Mouse (Mus musculus): ENCODE measurements around the gene Dcakd. TPM values are rescaled to one million over a fixed set of nuclear protein-coding genes. Genes with fewer than 3 reads are reported as not detected.

Dcakd gene
- polyA plus RNA-seq, 1 experiment from 2014 or later, result 161 TPM

GRCm38 (mm10) chr11:102972326-102972725, 55.8 kb downstream of the Dcakd start:
- no peak overlapping the region for H3K27ac ChIP-seq (ENCODE audit: low read length)
- H3K36me3 ChIP-seq (ENCODE audit: insufficient read depth, low read length), result no peaks in the 10 kb centered on the region
- WGBS, result 59% methylated on average over 1 of the region's 1 CpGs
- H3K4me1 ChIP-seq (ENCODE audit: insufficient read depth, low read length), result no peaks in the 10 kb centered on the region
- no peaks in the 10 kb centered on the region for H3K9me3 ChIP-seq (ENCODE audit: low read length)
- H3K4me2 ChIP-seq (replicated peaks; ENCODE audit: low read depth, low read length), result no peak overlapping the region
- ATAC-seq (ENCODE audit: low FRiP score, low TSS enrichment), result no peak
- H3K9ac ChIP-seq (replicated peaks; ENCODE audit: low read length), result no peak overlapping the region
- H3K4me3 ChIP-seq (ENCODE audit: low read length), result no peak overlapping the region
- H3K27me3 ChIP-seq (ENCODE audit: insufficient read depth, low read length), result peaks cover 16% of the 10 kb centered on the region

DNA sequence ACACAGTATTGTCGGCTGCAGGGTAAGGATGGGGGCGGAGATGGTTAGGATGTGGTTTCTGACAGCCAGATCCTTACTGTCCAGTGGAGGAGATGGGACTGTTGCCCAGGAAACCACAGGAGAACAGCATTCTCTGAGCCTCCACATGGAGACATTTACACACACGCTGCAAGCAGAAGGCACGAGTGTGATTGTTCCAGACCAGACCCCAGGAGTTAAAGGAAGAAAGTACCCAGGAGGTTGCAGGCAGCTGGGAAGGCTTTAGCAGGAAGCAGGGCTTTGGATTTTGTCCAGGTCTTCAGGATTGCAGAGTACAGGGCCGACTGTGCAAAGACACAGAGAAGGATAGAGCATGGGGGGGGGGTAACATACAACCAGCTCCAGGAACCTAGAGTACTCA, 56.5 kb downstream of the Dcakd start:
- Histone ChIP-seq H3K36me3 (ENCODE audit: insufficient read depth, low read length) (no peaks in the 10 kb centered on the region), H3K9me3 (ENCODE audit: low read length) (no peaks in the 10 kb centered on the region), H3K27me3 (ENCODE audit: insufficient read depth, low read length) (peaks cover 16% of the 10 kb centered on the region), H3K4me2 (replicated peaks; ENCODE audit: low read depth, low read length) (no peak overlapping the region), H3K4me3 (ENCODE audit: low read length) (no peak overlapping the region), H3K9ac (replicated peaks; ENCODE audit: low read length) (no peak overlapping the region), H3K4me1 (ENCODE audit: insufficient read depth, low read length) (no peaks in the 10 kb centered on the region), H3K27ac (ENCODE audit: low read length) (no peak overlapping the region)
- WGBS, result 42% methylated on average over 5 of the region's 5 CpGs
- no peak for ATAC-seq (ENCODE audit: low FRiP score, low TSS enrichment)

DNA sequence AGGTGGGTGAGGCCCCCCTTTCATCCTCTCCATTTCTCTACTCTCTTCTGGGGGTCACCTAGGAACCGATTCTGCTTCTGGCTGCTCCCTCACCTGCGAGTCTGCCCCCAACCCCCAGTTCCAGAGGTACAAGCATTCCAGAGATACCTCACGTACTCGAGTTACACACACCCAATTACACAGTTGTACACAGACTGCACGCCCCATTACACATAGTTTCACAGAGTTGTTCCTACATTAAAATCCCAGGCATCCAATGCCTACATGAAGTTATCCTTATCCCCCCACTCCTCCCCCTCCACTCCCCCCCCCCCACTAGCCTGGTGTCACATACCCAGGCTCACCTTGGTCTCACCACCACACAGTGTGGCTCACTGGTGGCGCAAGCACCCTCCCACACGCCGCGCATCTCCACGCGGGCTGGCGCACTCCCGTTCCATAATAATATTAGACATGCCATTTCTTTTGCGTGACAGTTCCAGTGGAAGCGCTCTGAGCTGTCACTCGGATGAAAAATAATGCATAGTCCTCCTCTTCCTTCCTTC, 63.5 kb downstream of the Dcakd start:
- no peaks in the 10 kb centered on the region for H3K9me3 ChIP-seq (ENCODE audit: low read length)
- H3K4me1 ChIP-seq (ENCODE audit: insufficient read depth, low read length), result peaks cover 28% of the 10 kb centered on the region
- H3K4me3 ChIP-seq (ENCODE audit: low read length), result no peak overlapping the region
- WGBS, result 49% methylated on average over 16 of the region's 16 CpGs
- no peaks in the 10 kb centered on the region for H3K36me3 ChIP-seq (ENCODE audit: insufficient read depth, low read length)
- H3K27ac ChIP-seq (ENCODE audit: low read length), result no peak overlapping the region
- peaks cover 16% of the 10 kb centered on the region for H3K27me3 ChIP-seq (ENCODE audit: insufficient read depth, low read length)
- H3K4me2 ChIP-seq (replicated peaks; ENCODE audit: low read depth, low read length), result peak overlapping the region; percentile 45
- peak; percentile 87 for ATAC-seq (ENCODE audit: low FRiP score, low TSS enrichment)
- H3K9ac ChIP-seq (replicated peaks; ENCODE audit: low read length), result no peak overlapping the region

- 18% methylated on average over 24 of the region's 24 CpGs for WGBS
- ATAC-seq (ENCODE audit: low FRiP score, low TSS enrichment), result 0 out of 2 replicates have a peak, but pooled peaks have one; percentile 67
- no peak overlapping the region for H3K27ac ChIP-seq (ENCODE audit: low read length)
These were observed 64.1 kb downstream of the Dcakd start for GRCm38 (mm10) chr11:102963855-102964546.

DNA sequence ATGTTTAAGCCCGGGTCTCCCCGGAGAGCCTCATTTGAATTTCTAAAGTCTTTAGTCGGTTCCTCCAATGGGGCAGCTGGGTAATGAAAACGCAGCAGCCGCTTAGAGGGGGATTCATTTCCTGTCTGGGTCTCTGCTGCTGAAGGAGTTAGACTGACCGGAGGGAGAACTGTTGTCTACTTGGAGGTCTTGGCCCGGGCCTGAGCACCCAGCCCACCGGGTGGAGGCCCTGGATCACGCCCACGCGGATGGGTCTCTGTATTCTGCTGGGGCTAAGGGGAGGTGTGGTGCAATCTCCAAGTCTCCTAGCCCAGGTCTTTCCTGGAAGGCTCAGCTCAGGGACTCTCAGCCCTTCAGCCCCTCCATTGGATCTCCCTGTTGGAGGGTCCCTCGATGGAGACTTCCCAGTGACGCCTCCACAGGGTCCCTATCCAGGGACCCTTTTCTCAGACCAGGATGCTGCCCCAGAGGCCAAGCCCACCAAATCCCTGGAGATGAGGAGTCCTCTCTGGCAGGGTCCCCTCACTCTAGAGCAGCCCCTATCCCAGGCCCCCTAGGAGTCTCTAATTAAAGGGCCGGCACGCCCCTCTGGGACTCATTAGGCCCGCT, 64.8 kb downstream of the Dcakd start:
- peak overlapping the region; percentile 3; the same call in 1 of the 2 replicates for H3K4me3 ChIP-seq (ENCODE audit: low read length)
- peak overlapping the region; percentile 54 for H3K9ac ChIP-seq (replicated peaks; ENCODE audit: low read length)
- ATAC-seq (ENCODE audit: low FRiP score, low TSS enrichment), result peak; percentile 12; the same call in 1 of the 2 replicates
- H3K9me3 ChIP-seq (ENCODE audit: low read length), result no peaks in the 10 kb centered on the region
- no peak overlapping the region for H3K27ac ChIP-seq (ENCODE audit: low read length)
- peaks cover 15% of the 10 kb centered on the region for H3K27me3 ChIP-seq (ENCODE audit: insufficient read depth, low read length)
- H3K4me1 ChIP-seq (ENCODE audit: insufficient read depth, low read length), result peaks cover 28% of the 10 kb centered on the region
- H3K4me2 ChIP-seq (replicated peaks; ENCODE audit: low read depth, low read length), result peak overlapping the region; percentile 45
- 7% methylated on average over 16 of the region's 16 CpGs for WGBS
- no peaks in the 10 kb centered on the region for H3K36me3 ChIP-seq (ENCODE audit: insufficient read depth, low read length)

More at GRCm38 (mm10) chr11:102963855-102964546, 64.1 kb downstream of the Dcakd start:
- Histone ChIP-seq H3K9ac (replicated peaks; ENCODE audit: low read length) (peak overlapping the region; percentile 54), H3K4me2 (replicated peaks; ENCODE audit: low read depth, low read length) (peak overlapping the region; percentile 45), H3K9me3 (ENCODE audit: low read length) (no peaks in the 10 kb centered on the region), H3K4me1 (ENCODE audit: insufficient read depth, low read length) (peaks cover 28% of the 10 kb centered on the region), H3K36me3 (ENCODE audit: insufficient read depth, low read length) (no peaks in the 10 kb centered on the region), H3K27me3 (ENCODE audit: insufficient read depth, low read length) (peaks cover 15% of the 10 kb centered on the region), H3K4me3 (ENCODE audit: low read length) (no peak overlapping the region)

GRCm38 (mm10) chr11:102962861-102963245, 65.3 kb downstream of the Dcakd start:
- peaks cover 28% of the 10 kb centered on the region for H3K4me1 ChIP-seq (ENCODE audit: insufficient read depth, low read length)
- no peak for ATAC-seq (ENCODE audit: low FRiP score, low TSS enrichment)
- H3K27me3 ChIP-seq (ENCODE audit: insufficient read depth, low read length), result peaks cover 16% of the 10 kb centered on the region
- H3K4me3 ChIP-seq (ENCODE audit: low read length), result peak overlapping the region; percentile 3; the same call in 1 of the 2 replicates
- peak overlapping the region; percentile 45 for H3K4me2 ChIP-seq (replicated peaks; ENCODE audit: low read depth, low read length)
- no peaks in the 10 kb centered on the region for H3K9me3 ChIP-seq (ENCODE audit: low read length)
- H3K36me3 ChIP-seq (ENCODE audit: insufficient read depth, low read length), result no peaks in the 10 kb centered on the region
- no peak overlapping the region for H3K27ac ChIP-seq (ENCODE audit: low read length)
- WGBS, result 28% methylated on average over 7 of the region's 7 CpGs
- peak overlapping the region; percentile 54; the same call in 1 of the 2 replicates for H3K9ac ChIP-seq (replicated peaks; ENCODE audit: low read length)

DNA sequence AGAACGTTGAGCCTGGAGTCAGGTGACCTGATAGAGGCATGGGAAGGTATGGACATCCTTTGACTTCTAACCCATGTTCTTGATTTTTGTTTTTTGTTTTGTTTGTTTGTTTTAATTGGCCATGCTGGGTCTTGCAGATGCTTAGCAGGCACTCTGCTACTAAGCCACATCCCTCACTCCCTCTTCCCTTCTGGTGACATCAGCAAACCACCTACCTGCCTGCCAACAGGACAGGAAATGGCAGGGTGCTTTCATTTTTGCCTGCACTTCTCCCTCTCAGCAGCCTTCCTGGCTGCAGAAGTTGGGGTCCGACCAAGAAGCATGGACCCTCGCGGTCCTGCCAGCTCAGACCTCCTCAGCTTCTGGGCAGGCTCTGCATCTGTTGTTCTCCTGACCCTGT, 67.1 kb downstream of the Dcakd start:
- Histone ChIP-seq H3K27ac (ENCODE audit: low read length) (no peak overlapping the region), H3K4me3 (ENCODE audit: low read length) (no peak overlapping the region), H3K36me3 (ENCODE audit: insufficient read depth, low read length) (no peaks in the 10 kb centered on the region), H3K4me2 (replicated peaks; ENCODE audit: low read depth, low read length) (no peak overlapping the region), H3K9me3 (ENCODE audit: low read length) (no peaks in the 10 kb centered on the region), H3K4me1 (ENCODE audit: insufficient read depth, low read length) (peaks cover 28% of the 10 kb centered on the region), H3K27me3 (ENCODE audit: insufficient read depth, low read length) (peaks cover 11% of the 10 kb centered on the region), H3K9ac (replicated peaks; ENCODE audit: low read length) (no peak overlapping the region)
- 93% methylated on average over 4 of the region's 4 CpGs for whole genome bisulfite sequencing
- ATAC-seq (ENCODE audit: low FRiP score, low TSS enrichment), result no peak

DNA sequence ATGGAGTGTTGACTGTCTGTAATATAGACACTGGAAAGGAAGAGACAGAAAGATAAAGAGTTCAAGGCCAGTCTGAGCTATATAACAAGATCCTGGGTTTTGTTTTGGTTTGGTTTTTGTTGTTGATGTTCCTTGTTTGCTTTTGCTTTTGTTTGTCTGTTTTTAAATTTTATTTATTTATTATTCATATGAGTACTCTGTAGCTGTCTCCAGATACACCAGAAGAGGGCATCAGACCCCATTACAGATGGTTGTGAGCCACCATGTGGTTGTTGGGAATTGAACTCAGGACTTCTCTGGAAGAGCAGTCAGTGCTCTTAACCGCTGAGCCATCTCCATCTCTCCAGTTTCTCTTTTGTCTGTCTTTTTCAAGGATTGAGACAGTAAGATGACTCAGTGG, 69.3 kb downstream of the Dcakd start:
- H3K9me3 ChIP-seq (ENCODE audit: low read length), result no peaks in the 10 kb centered on the region
- H3K9ac ChIP-seq (replicated peaks; ENCODE audit: low read length), result no peak overlapping the region
- 96% methylated on average over 1 of the region's 1 CpGs for WGBS
- H3K4me2 ChIP-seq (replicated peaks; ENCODE audit: low read depth, low read length), result no peak overlapping the region
- no peak for ATAC-seq (ENCODE audit: low FRiP score, low TSS enrichment)
- H3K27ac ChIP-seq (ENCODE audit: low read length), result no peak overlapping the region
- H3K4me1 ChIP-seq (ENCODE audit: insufficient read depth, low read length), result peaks cover 12% of the 10 kb centered on the region
- H3K4me3 ChIP-seq (ENCODE audit: low read length), result no peak overlapping the region
- peaks cover 13% of the 10 kb centered on the region for H3K27me3 ChIP-seq (ENCODE audit: insufficient read depth, low read length)
- no peaks in the 10 kb centered on the region for H3K36me3 ChIP-seq (ENCODE audit: insufficient read depth, low read length)

GRCm38 (mm10) chr11:102958431-102958830, 69.7 kb downstream of the Dcakd start:
- no peak for ATAC-seq (ENCODE audit: low FRiP score, low TSS enrichment)
- Histone ChIP-seq H3K27ac (ENCODE audit: low read length) (no peak overlapping the region), H3K4me1 (ENCODE audit: insufficient read depth, low read length) (peaks cover 7% of the 10 kb centered on the region), H3K27me3 (ENCODE audit: insufficient read depth, low read length) (peaks cover 10% of the 10 kb centered on the region), H3K4me2 (replicated peaks; ENCODE audit: low read depth, low read length) (no peak overlapping the region), H3K4me3 (ENCODE audit: low read length) (no peak overlapping the region), H3K9ac (replicated peaks; ENCODE audit: low read length) (no peak overlapping the region), H3K36me3 (ENCODE audit: insufficient read depth, low read length) (no peaks in the 10 kb centered on the region), H3K9me3 (ENCODE audit: low read length) (no peaks in the 10 kb centered on the region)
- WGBS, result 89% methylated on average over 6 of the region's 6 CpGs

DNA sequence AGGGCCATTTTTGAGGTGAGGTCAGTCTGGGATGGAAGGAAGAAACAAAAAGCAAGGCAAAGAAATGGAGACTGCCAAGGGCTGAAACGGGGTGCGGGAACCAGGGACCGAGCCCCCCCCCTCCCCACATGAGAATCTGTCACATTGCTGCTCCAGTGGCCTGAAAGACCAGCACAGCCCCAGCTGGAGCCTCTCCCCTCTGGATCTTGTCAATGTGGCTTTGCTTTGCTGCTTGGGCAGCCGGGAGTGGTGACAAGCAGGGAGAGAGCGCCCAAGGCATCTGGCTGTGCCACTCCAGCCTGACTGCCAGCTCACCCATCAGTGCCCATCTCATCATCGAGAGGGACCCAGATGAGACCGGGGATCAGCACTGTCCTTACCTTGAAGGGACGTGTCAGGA, 70.4 kb downstream of the Dcakd start:
- Histone ChIP-seq H3K4me3 (ENCODE audit: low read length) (no peak overlapping the region), H3K4me1 (ENCODE audit: insufficient read depth, low read length) (no peaks in the 10 kb centered on the region), H3K27me3 (ENCODE audit: insufficient read depth, low read length) (peaks cover 15% of the 10 kb centered on the region), H3K36me3 (ENCODE audit: insufficient read depth, low read length) (no peaks in the 10 kb centered on the region), H3K27ac (ENCODE audit: low read length) (no peak overlapping the region), H3K4me2 (replicated peaks; ENCODE audit: low read depth, low read length) (no peak overlapping the region), H3K9me3 (ENCODE audit: low read length) (no peaks in the 10 kb centered on the region), H3K9ac (replicated peaks; ENCODE audit: low read length) (no peak overlapping the region)
- no peak for ATAC-seq (ENCODE audit: low FRiP score, low TSS enrichment)
- 85% methylated on average over 8 of the region's 8 CpGs for WGBS

Data from kidney, embryonic 16.5 days (tissue).